Mouse (Mus musculus) liver, embryonic 16.5 days (tissue): ENCODE data around the gene Spata7. TPM values are rescaled to one million over a fixed set of nuclear protein-coding genes. Genes with fewer than 3 reads are reported as not detected.
A peak's percentile ranks its signal among the peaks of the same experiment; 100 is the strongest.
"Not testable (repeated sequence)": the region's sequence is repeated elsewhere in the genome, so short reads cannot be mapped to it uniquely, and the experiment has no call there.

Experiments
- ATAC-seq: fragments of 200-750 bp; cut with Nextera tagmentation; 2 replicates; pipeline ENCODE4 v1.8.0; 2017; ENCODE audit warnings: low read depth, mild to moderate bottlenecking, moderate number of reproducible peaks, moderate library complexity
- H3K27ac ChIP-seq: fragments of 300-500 bp; sonication (generic); 2 replicates; pipeline ENCODE4 v1.5.1; 2014; ENCODE audit warnings: mild to moderate bottlenecking, low read length
- H3K27me3 ChIP-seq: fragments of 300-500 bp; sonication (generic); 2 replicates; pipeline ENCODE4 v1.6.1; 2014; ENCODE audit warnings: low read depth, low read length, mixed read lengths; ENCODE audit not compliant: control insufficient read depth, insufficient read depth
- H3K36me3 ChIP-seq: fragments of 300-500 bp; sonication (generic); 2 replicates; pipeline ENCODE4 v1.6.1; 2014; ENCODE audit warnings: mild to moderate bottlenecking; ENCODE audit not compliant: control insufficient read depth, insufficient read depth
- H3K4me1 ChIP-seq: fragments of 300-500 bp; sonication (generic); 2 replicates; pipeline ENCODE4 v1.6.1; 2014; ENCODE audit warnings: low read depth, low read length, mixed read lengths; ENCODE audit not compliant: control insufficient read depth
- H3K4me2 ChIP-seq: fragments of 300-500 bp; sonication (generic); 2 replicates; pipeline ENCODE4 v1.6.1; 2014; ENCODE audit warnings: low read depth, low read length, mixed read lengths
- H3K4me3 ChIP-seq: fragments of 300-500 bp; sonication (generic); 2 replicates; pipeline ENCODE4 v1.5.1; 2014; ENCODE audit warnings: low read depth, mild to moderate bottlenecking, low read length
- H3K9ac ChIP-seq: fragments of 300-500 bp; sonication (generic); 2 replicates; pipeline ENCODE4 v1.6.1; 2014; ENCODE audit warnings: low read depth, low read length
- H3K9me3 ChIP-seq: fragments of 300-500 bp; sonication (generic); replicated peaks from 2 replicates; pipeline ENCODE4 v1.6.1; 2016; ENCODE audit warnings: low read length; ENCODE audit not compliant: control insufficient read depth
- WGBS: fragments of 180-500 bp; shearing (Covaris S2); extraction: QIAGEN DNeasy Blood & Tissue Kit; methylation state at CpG from one replicate; pipeline ENCODE4 v1.1.7; 2014; ENCODE audit not compliant: insufficient replicate concordance; 5-methylcytosine and 5-hydroxymethylcytosine counted together
- polyA plus RNA-seq: library from polyadenylated mRNA; unstranded; fragments of >200 nt; fragmentation: Nextera tagmentation; extraction: Ambion mirVana; gene quantifications from 2 replicates; pipeline ENCODE4 v1.2.1, GENCODE M21; 2015

The Spata7 gene
- polyA plus RNA-seq, 1 experiment from 2014 or later = 1.3 TPM

- no peak for ATAC-seq
Observed at GRCm38 (mm10) chr12:98614910-98615508, 12.9 kb upstream of the Spata7 start.

GRCm38 (mm10) chr12:98615746-98616145, 12.2 kb upstream of the Spata7 start:
- Histone ChIP-seq H3K4me3 (no peak overlapping the region), H3K4me1 (no peaks in the 10 kb centered on the region), H3K9me3 (no peaks in the 10 kb centered on the region), H3K9ac (no peak overlapping the region), H3K27ac (no peak overlapping the region), H3K4me2 (no peak overlapping the region), H3K36me3 (no peaks in the 10 kb centered on the region), H3K27me3 (no peaks in the 10 kb centered on the region)
- 38% methylated on average over 5 of the region's 5 CpGs for WGBS
- no peak for ATAC-seq

More at GRCm38 (mm10) chr12:98614910-98615508, 12.9 kb upstream of the Spata7 start:
- no peaks in the 10 kb centered on the region for H3K36me3 ChIP-seq
- no peak overlapping the region for H3K4me2 ChIP-seq
- no peaks in the 10 kb centered on the region for H3K9me3 ChIP-seq
- H3K27me3 ChIP-seq = no peaks in the 10 kb centered on the region
- H3K9ac ChIP-seq = no peak overlapping the region
- H3K27ac ChIP-seq = no peak overlapping the region
- no peak overlapping the region for H3K4me3 ChIP-seq
- no peaks in the 10 kb centered on the region for H3K4me1 ChIP-seq
- 59% methylated on average over 3 of the region's 3 CpGs for WGBS

- WGBS = 44% methylated on average over 2 of the region's 2 CpGs
- Histone ChIP-seq H3K4me3 (no peak overlapping the region), H3K27ac (no peak overlapping the region), H3K27me3 (no peaks in the 10 kb centered on the region), H3K4me2 (no peak overlapping the region), H3K9ac (no peak overlapping the region), H3K36me3 (no peaks in the 10 kb centered on the region), H3K9me3 (no peaks in the 10 kb centered on the region), H3K4me1 (no peaks in the 10 kb centered on the region)
- ATAC-seq = no peak
Observed at GRCm38 (mm10) chr12:98619496-98619895, 8.5 kb upstream of the Spata7 start.

DNA sequence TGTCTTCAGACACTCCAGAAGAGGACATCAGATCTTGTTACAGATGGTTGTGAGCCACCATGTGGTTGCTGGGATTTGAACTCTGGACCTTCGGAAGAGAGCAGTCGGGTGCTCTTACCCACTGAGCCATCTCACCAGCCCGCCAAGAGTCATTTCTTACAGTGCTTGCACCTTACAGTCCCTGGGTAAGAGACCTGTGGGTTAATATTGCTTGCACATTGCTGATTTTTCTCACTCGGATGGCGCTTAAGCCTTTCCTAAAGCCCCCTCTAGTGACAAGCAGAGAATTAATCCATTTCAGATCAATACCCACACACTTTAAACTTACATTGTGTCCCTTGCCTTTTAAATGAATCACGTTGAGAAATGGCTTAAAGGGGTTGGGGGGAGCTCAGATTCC, 7.0 kb upstream of the Spata7 start:
- H3K27me3 ChIP-seq, H3K27ac ChIP-seq, ATAC-seq, H3K4me3 ChIP-seq, H3K4me1 ChIP-seq, H3K9me3 ChIP-seq, H3K4me2 ChIP-seq, H3K36me3 ChIP-seq, H3K9ac ChIP-seq: not testable (repeated sequence)
- WGBS = 24% methylated on average over 6 of the region's 6 CpGs

GRCm38 (mm10) chr12:98623266-98623665, 4.7 kb upstream of the Spata7 start:
- not testable (repeated sequence) for H3K9me3 ChIP-seq, H3K27me3 ChIP-seq, H3K4me3 ChIP-seq, H3K27ac ChIP-seq, H3K4me2 ChIP-seq, H3K4me1 ChIP-seq, H3K9ac ChIP-seq, H3K36me3 ChIP-seq, ATAC-seq
- WGBS = 69% methylated on average over 10 of the region's 10 CpGs

DNA sequence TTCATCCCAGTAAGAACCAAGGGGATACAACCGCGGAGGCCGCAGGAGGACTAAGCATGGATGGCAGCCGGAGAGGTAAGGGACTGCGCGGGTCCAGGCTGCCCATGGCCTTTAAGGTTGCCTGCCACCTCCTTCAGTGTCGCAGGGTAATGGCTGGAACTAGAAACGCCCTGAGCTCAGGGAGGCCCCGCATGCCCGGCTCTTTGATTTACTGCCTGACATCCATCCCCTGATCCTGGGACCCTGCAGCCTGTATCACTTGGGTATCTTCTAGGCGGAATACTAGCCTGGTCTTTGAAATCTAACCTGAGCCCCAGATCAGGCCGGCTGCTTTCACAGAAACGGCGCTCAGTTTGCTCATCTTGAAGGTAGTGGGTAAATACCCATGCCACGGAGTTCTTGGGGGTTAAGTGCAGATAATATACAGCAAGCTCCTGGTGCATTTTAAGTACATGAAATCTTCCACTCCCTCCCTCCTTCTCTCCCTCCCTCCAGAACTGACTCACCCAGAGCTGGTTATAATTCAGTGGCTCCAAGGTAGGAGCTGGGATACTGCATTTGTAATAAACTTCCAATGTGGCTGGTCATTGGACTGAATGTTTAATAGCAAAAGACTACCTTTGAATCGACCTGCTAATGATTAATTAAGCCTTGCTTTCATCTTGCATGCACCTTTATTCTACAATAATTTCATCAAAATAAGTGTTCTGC, 458 bp downstream of the Spata7 start:
- peak; percentile 71 for ATAC-seq
- Histone ChIP-seq H3K4me1 (peaks cover 4% of the 10 kb centered on the region; the same call in 1 of the 2 replicates), H3K9ac (peak overlapping the region; percentile 48), H3K9me3 (no peaks in the 10 kb centered on the region), H3K4me2 (peak overlapping the region; percentile 68), H3K27me3 (no peaks in the 10 kb centered on the region), H3K4me3 (peak overlapping the region; percentile 71), H3K36me3 (no peaks in the 10 kb centered on the region; the same call in 1 of the 2 replicates), H3K27ac (no peak overlapping the region)
- WGBS = 2% methylated on average over 16 of the region's 16 CpGs

DNA sequence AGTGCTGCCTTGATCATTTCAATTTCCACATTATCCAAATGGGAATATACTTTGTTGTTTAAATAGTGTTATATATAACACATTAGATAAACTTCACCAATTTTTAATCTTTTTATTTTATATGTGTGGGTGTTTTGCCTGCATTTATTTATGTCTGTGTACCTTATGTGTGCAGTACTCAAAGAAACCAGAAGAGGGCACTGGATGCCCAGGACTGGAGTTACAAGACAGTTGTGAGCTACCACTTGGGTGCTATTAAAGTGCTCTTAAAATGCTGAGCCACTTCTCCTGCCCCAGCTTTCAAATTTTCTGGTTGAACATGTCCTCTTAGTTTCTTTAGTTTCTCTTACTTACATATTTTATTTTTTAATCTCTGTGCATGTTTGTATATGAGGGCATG, 16.9 kb downstream of the Spata7 start:
- H3K4me1 ChIP-seq = no peaks in the 10 kb centered on the region
- H3K9me3 ChIP-seq = no peaks in the 10 kb centered on the region
- no peak overlapping the region for H3K9ac ChIP-seq
- H3K27me3 ChIP-seq = no peaks in the 10 kb centered on the region
- H3K4me2 ChIP-seq = no peak overlapping the region
- no peak overlapping the region for H3K27ac ChIP-seq
- H3K36me3 ChIP-seq = no peaks in the 10 kb centered on the region
- ATAC-seq = no peak
- no peak overlapping the region for H3K4me3 ChIP-seq

- Histone ChIP-seq H3K9ac (no peak overlapping the region), H3K9me3 (no peaks in the 10 kb centered on the region), H3K4me1 (no peaks in the 10 kb centered on the region), H3K4me2 (no peak overlapping the region), H3K27ac (no peak overlapping the region), H3K36me3 (no peaks in the 10 kb centered on the region; the same call in 1 of the 2 replicates), H3K4me3 (no peak overlapping the region), H3K27me3 (no peaks in the 10 kb centered on the region)
- WGBS = 74% methylated on average over 2 of the region's 2 CpGs
- no peak for ATAC-seq
Observed at GRCm38 (mm10) chr12:98656873-98657272, 28.9 kb downstream of the Spata7 start.

- no peak for ATAC-seq
- WGBS = 79% methylated on average over 7 of the region's 7 CpGs
- H3K4me1 ChIP-seq = no peaks in the 10 kb centered on the region
- H3K4me3 ChIP-seq = no peak overlapping the region
- H3K36me3 ChIP-seq = no peaks in the 10 kb centered on the region; the same call in 1 of the 2 replicates
- H3K9ac ChIP-seq = no peak overlapping the region
- H3K27me3 ChIP-seq = no peaks in the 10 kb centered on the region
- no peak overlapping the region for H3K4me2 ChIP-seq
- H3K27ac ChIP-seq = no peak overlapping the region
- no peaks in the 10 kb centered on the region for H3K9me3 ChIP-seq
Observed at GRCm38 (mm10) chr12:98662617-98663016, 34.7 kb downstream of the Spata7 start.
